Mouse (Mus musculus) thymus, postnatal 14 days (tissue): ENCODE results near the gene Gm2381.
"Not testable (repeated sequence)": the region's sequence is repeated elsewhere in the genome, so short reads cannot be mapped to it uniquely, and the experiment has no call there.

Experiments
- DNase-seq: peaks from one replicate; pipeline ENCODE4 v3.0.0; 2021

The Gm2381 gene

GRCm38 (mm10) chr7:42866801-42867458 lies at the start of gene Gm2381:
Gene Gm2381, minus strand, starts transcription at chr7:42867234.
- DNase-seq: not testable (repeated sequence)

GRCm38 (mm10) chr7:42898067-42898466 lies 31.0 kb upstream of the Gm2381 start:
- DNase-seq: not testable (repeated sequence)

- DNase-seq: no peak
Measured at GRCm38 (mm10) chr7:42878090-42878489, 11.1 kb upstream of the Gm2381 start.

GRCm38 (mm10) chr7:42838366-42838765 lies 28.7 kb downstream of the Gm2381 start:
- DNase-seq: not testable (repeated sequence)

GRCm38 (mm10) chr7:42832221-42832620 lies 34.8 kb downstream of the Gm2381 start:
- DNase-seq: no peak

GRCm38 (mm10) chr7:42793425-42793824 lies 73.6 kb downstream of the Gm2381 start, which contains the start of gene Vmn2r62:
Gene Vmn2r62, minus strand, starts transcription at chr7:42793525.
- DNase-seq: not testable (repeated sequence)
